Mouse (Mus musculus) adrenal gland, adult 18-20 months (tissue): ENCODE data around the gene Mfsd4a. TPM values are rescaled to one million over a fixed set of nuclear protein-coding genes. Genes with fewer than 3 reads are reported as not detected.

ENCODE experiments used
- DNase-seq, 2 experiments: peaks; one replicate each; pipeline ENCODE4 v3.0.0; 2021 to 2022; ENCODE audit warnings: low spot score in 2 of 2
- long read RNA-seq, 2 experiments: library from polyadenylated mRNA; stranded (forward); transcript quantifications; one replicate each; pipeline ENCODE4 v2.0.0; 2021
- total RNA-seq, 2 experiments: library from RNA; stranded (reverse); gene quantifications; 1 replicate in 1 of 2; 2 replicates in 1 of 2; pipeline ENCODE4 v1.2.3; 2021

Mfsd4a gene
- total RNA-seq: 10 to 100 TPM; 13.3 to 31.0 TPM
- long read RNA-seq, experiment 1, transcript Mfsd4a-207 (10 exons, 1,957 nt): major isoform, 7 of 30 reads
- long read RNA-seq, experiment 1, partial matches to known transcripts: 0 of 30 reads
- long read RNA-seq, experiment 1, other reads (novel, unspliced or antisense): 23 of 30 reads
- long read RNA-seq, experiment 2, transcript Mfsd4a-204 (11 exons, 2,422 nt): minor isoform, 5 of 170 reads
- long read RNA-seq, experiment 2, transcript Mfsd4a-207 (10 exons, 1,957 nt): major isoform, 33 of 170 reads
- long read RNA-seq, experiment 2, partial matches to known transcripts: 9 of 170 reads
- long read RNA-seq, experiment 2, other reads (novel, unspliced or antisense): 121 of 170 reads

GRCm38 (mm10) chr1:132067261-132068255 is at the start of gene Mfsd4a:
TSS of gene Mfsd4a (minus strand) at chr1:132068062.
- peak; percentile 46 to 58 for DNase-seq

- peak; percentile 62 to 74 for DNase-seq
Measured at GRCm38 (mm10) chr1:132116606-132117005, 48.7 kb upstream of the Mfsd4a start.

GRCm38 (mm10) chr1:132113098-132113497 is 45.2 kb upstream of the Mfsd4a start:
- DNase-seq: no peak

- peak in 1 of 2 experiments; percentile 17 for DNase-seq
Measured at GRCm38 (mm10) chr1:132112426-132112825, 44.6 kb upstream of the Mfsd4a start.

- DNase-seq: no peak
Measured at GRCm38 (mm10) chr1:132111411-132111810, 43.5 kb upstream of the Mfsd4a start.

GRCm38 (mm10) chr1:132109368-132109767 is 41.5 kb upstream of the Mfsd4a start:
- no peak for DNase-seq

- DNase-seq: no peak
Measured at GRCm38 (mm10) chr1:132104353-132104752, 36.5 kb upstream of the Mfsd4a start.

- DNase-seq: no peak
Measured at GRCm38 (mm10) chr1:132101953-132102697, 34.3 kb upstream of the Mfsd4a start.

GRCm38 (mm10) chr1:132099775-132100174 is 31.9 kb upstream of the Mfsd4a start:
- DNase-seq: no peak

GRCm38 (mm10) chr1:132099016-132099415 is 31.2 kb upstream of the Mfsd4a start:
- DNase-seq: no peak

GRCm38 (mm10) chr1:132098076-132098475 is 30.2 kb upstream of the Mfsd4a start:
- DNase-seq: no peak

- DNase-seq: no peak
Measured at GRCm38 (mm10) chr1:132095356-132096004, 27.6 kb upstream of the Mfsd4a start.

GRCm38 (mm10) chr1:132093269-132093668 is 25.4 kb upstream of the Mfsd4a start:
- no peak for DNase-seq

GRCm38 (mm10) chr1:132090266-132090665 is 22.4 kb upstream of the Mfsd4a start:
- DNase-seq: no peak

- no peak for DNase-seq
Measured at GRCm38 (mm10) chr1:132089767-132090166, 21.9 kb upstream of the Mfsd4a start.

- DNase-seq: no peak
Measured at GRCm38 (mm10) chr1:132088181-132088671, 20.4 kb upstream of the Mfsd4a start.

- DNase-seq: no peak
Measured at GRCm38 (mm10) chr1:132085181-132086049, 17.6 kb upstream of the Mfsd4a start.

GRCm38 (mm10) chr1:132078413-132078812 is 10.6 kb upstream of the Mfsd4a start:
- DNase-seq: no peak

GRCm38 (mm10) chr1:132075576-132075975 is 7.7 kb upstream of the Mfsd4a start:
- no peak for DNase-seq
